Mouse (Mus musculus): ENCODE results near the gene Slc5a9.
"Not testable (repeated sequence)": the region's sequence is repeated elsewhere in the genome, so short reads cannot be mapped to it uniquely, and the experiment has no call there.

The Slc5a9 gene

DNA sequence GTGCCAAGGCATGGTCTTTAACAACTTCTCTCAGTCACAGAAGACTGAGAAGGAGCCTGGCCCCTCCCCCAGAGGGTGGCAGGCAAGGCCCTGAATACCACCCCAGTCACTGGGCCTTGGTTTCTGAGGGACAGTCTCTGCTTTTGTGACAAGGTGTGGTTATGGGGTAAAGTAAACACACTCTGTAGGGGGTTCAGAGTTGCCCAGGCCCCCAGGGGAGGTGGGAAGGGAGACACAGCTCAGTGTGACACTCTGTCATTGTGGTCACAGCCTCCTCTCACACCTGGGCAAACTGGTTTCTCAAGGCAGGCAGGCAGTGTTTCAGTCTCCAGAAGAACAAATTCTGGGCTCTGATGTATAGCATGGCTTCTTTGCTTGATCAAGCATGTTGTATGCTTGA is at the start of gene Slc5a9:
Gene Slc5a9 (minus strand): TSS at position 144 of the 400 bp plus-strand sequence.
- DNase-seq (ENCODE audit: low spot score in 2 of 2): no peak

- no peak for DNase-seq (ENCODE audit: low spot score in 2 of 2)
Observed at GRCm38 (mm10) chr4:111919092-111919491, 16.4 kb upstream of the Slc5a9 start, which contains the start of gene Skint8. Gene Skint8 (plus strand): TSS chr4:111919392.

DNA sequence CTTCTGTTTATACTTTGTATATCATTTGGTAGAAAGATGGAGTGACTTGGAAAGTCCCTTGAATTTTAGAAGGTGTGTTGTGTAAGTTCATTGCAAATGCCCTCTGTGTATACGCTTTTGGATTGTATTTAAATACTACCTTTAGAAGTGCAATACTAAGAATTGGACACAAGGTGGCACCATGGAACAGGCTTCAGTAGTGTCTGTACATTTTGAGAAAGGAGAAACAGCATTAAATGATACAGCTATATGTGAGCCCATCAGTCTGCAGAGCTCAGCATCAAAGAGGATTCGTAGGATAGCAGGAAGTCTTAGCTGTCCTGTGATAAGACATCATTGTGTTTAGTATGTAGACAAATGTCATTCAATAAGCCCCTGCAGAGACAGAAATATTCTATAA is 5.2 kb upstream of the Slc5a9 start:
- DNase-seq (ENCODE audit: low spot score in 2 of 2): peak in 1 of 2 experiments; percentile 21

DNA sequence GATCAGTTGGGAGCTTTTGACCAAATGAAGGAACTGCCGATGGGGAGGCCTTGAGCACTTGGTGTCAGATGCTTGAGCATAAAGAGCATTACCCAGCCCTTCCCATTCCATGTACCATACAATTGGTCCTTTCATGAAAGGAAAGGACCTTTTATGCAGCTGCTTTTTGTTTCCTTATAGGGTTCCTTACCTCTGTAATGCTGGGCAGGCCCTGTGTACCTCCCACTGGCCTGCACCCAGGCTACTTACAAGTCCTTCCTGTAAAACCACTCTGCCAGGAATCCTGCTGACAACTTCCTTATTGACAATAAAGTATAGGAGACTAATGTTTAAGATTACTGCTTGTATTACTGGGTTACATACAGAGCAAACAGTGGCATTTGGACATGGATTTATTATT is 1.2 kb downstream of the Slc5a9 start:
- DNase-seq (ENCODE audit: low spot score in 2 of 2): no peak

DNA sequence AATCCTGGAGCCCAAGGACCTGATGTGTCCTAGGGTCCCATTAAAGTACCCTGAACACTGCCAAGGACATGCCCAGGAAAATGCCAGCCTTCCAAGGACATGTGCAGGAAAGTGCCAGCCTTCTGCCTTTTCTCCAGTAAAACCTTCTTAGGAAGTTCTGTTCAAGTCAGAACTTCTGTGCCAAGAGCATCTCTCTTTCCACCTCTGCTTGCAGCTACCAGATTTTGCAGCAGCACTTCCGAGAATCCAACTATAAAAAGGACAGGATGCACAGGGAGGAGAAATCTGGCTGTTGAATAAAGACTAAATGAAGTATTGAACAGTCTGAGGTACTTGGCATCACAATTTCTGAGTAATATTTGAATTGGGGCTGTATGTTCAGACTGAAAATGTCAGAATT is 2.2 kb downstream of the Slc5a9 start:
- not testable (repeated sequence) for DNase-seq (ENCODE audit: low spot score in 2 of 2)

DNA sequence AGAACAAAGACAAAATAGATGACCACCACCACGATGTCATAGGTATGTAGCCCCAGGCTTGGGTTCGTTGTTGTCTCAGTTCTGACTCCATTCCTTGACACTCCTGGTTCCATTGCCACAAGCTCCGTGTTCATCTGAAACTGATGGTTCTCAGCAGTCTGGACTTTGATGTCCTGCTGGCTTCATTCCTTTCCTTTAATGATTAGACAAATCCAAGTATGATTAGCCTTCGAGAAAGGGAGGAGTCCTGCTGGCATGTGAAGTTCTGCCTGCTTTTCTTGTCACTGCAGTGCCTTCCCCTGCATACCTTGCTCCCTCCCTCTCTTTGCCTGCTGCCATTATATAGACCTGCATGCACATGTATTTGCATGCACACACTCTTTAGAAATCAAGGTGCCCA is 4.2 kb downstream of the Slc5a9 start:
- DNase-seq (ENCODE audit: low spot score in 2 of 2): no peak

DNA sequence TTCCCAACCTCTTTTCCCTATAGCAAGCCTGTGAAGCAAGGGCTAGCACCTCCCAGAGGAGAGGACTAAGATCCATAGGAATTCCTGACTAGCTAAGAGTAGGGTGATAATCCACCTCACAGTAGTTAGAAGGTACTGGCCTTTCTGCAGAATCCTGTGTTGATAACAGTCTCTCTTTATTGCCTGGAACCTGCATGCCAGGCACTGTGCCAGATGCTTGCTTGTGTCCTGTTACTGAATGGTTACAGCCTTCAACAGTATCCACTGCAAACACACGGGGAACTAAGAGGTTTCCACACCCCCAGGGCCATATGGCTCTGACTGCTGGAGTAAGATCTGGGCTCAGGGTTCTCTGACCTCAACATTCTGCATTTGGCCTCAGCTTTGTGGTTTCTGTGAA is 5.0 kb downstream of the Slc5a9 start:
- DNase-seq (ENCODE audit: low spot score in 2 of 2): no peak

GRCm38 (mm10) chr4:111892138-111892537 is 10.6 kb downstream of the Slc5a9 start:
- DNase-seq (ENCODE audit: low spot score in 2 of 2): no peak

DNA sequence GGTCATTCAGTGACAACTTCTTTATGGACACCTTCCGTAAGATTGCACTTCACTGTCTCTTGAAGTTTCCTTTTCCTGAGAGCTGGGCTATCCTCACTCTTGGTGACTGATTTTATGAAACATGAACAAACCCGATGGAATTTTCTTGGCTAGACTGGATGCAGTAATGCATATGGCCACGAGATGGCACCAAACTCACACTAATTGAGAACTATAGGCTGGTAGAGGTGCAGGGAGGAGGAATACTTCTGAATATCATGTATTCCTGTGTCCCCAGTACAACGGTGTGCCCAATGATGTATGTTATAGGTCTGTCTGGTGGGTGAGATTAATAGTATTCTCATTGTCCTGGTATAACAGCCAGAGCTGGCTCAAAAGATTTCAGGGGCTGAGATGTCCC is 16.1 kb downstream of the Slc5a9 start:
- DNase-seq (ENCODE audit: low spot score in 2 of 2): peak; percentile 93 to 95

GRCm38 (mm10) chr4:111886018-111886417 is 16.7 kb downstream of the Slc5a9 start:
- peak; percentile 84 to 86 for DNase-seq (ENCODE audit: low spot score in 2 of 2)

GRCm38 (mm10) chr4:111883543-111883942 is 19.2 kb downstream of the Slc5a9 start:
- no peak for DNase-seq (ENCODE audit: low spot score in 2 of 2)

DNA sequence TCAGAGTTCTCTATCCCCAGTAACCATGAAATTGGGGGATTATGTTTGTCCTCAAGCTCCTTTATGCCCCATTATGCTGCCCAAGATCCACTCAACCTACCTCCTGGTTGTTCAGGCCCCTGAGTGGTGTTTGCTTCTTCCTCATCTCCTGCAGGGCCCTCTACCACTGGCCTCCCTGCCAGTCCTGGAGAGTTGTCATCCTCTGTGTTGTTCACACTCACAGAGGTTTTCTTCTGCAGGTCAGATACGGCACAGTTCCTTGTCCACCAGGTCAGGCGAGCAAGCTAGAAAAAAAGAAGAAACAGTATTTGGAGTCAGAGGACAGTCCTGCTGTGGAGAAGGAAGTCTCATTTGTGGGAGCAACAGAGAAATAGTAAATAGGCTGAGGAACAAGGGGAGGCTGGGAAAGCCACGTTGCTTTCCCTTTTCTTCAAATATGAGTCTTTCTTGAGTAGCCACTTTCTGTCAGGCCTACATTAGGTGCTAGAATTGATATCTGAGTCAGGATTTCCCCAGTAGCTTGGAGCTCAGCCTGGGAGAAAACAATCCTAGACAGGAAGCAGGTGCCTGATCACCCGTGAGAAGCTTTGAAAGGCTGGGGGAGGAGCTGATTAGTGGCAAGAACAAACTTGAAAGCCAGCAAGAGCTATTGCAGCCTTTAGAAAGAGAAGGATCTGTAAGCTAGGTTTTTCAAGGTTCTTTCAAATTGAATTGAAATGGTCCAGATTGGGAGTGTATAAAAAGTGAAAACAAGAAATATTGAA is 22.4 kb downstream of the Slc5a9 start:
- DNase-seq (ENCODE audit: low spot score in 2 of 2): no peak

- no peak for DNase-seq (ENCODE audit: low spot score in 2 of 2)
Observed at GRCm38 (mm10) chr4:111867743-111868401, 34.8 kb downstream of the Slc5a9 start.

GRCm38 (mm10) chr4:111866701-111867100 is 36.0 kb downstream of the Slc5a9 start:
- peak; percentile 13 to 17 for DNase-seq (ENCODE audit: low spot score in 2 of 2)

DNA sequence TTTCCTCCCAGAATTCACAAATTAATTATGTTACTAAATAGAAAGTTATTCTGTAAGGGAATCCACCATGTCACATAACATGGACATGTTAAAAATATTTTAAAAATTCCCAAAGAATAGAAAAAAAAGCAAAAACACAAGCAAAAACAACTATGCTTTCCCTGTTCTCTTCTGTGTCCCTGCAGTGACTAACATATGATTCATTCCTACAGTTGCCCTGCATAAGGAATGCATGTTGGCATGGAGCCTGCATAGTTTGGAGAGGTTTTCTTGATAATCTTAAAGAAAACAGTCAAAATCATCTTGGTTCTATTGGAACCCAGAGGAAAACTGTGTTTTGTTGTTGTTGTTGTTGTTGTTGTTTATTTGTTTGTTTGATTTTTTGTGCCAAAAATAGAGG is 50.1 kb downstream of the Slc5a9 start:
- DNase-seq (ENCODE audit: low spot score in 2 of 2): no peak

DNA sequence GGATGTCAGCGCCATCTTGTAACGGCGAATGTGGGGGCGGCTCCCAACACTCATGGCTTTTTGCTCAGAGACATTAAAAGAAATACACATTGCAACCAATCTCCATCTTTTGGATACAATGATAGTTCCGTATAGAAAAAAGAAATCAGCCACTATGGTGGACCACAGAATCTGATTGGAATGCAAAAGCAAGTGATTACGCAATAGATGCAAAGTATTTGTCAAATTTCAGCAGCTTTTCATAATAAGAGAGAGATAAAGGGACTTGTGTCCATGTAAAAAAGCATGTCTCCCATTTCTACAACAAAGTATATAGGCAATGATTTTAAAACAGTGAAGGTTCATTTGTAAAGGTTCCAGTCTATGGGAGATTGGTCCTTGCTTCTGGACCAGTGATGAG is 63.8 kb downstream of the Slc5a9 start:
- no peak for DNase-seq (ENCODE audit: low spot score in 2 of 2)

Measured in right cerebral cortex, adult 2 months (tissue).